Mouse (Mus musculus) olfactory bulb, adult 2 months (tissue): ENCODE results near the gene Faiml.

Experiments
- CTCF ChIP-seq: fragments of 200-500 bp; IDR thresholded peaks from 2 replicates; pipeline ENCODE4 v1.5.1; 2012; ENCODE audit warnings: low read depth, mild to moderate bottlenecking, low read length, moderate library complexity; ENCODE audit not compliant: insufficient read depth
- POLR2A ChIP-seq: fragments of 200-500 bp; IDR thresholded peaks from 2 replicates; pipeline ENCODE4 v1.6.1; 2012; ENCODE audit warnings: mild to moderate bottlenecking, low read depth, low read length, moderate library complexity; ENCODE audit not compliant: insufficient read depth

DNA sequence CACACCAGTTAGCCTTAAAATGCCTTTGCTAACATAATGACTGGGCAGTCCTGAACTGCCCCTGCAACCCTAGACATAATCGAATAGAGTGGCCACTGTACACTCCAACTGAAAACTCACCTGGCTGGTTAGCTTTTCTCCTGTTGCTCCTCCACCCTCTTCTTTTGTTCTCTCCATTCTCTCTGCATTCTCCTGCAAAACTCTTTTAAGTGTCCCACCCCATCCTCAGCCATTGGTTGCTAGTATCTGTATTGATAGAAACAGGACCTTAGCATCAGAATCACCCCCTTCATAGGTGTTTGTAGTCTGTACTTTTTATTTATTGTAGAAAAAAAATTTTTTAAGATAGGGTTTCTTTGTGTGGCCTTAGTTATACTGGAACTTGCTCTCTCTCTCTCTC lies 19.2 kb upstream of the Faiml start:
- no peak for TF ChIP-seq CTCF
- no peak for TF ChIP-seq POLR2A
